Mouse (Mus musculus) bone marrow macrophage, adult 2 months (primary cell): ENCODE data around the gene Lemd1.

Source experiments
- CTCF ChIP-seq: IDR thresholded peaks from 2 replicates; pipeline ENCODE4 v1.5.1; 2012; ENCODE audit warnings: low read depth, mild to moderate bottlenecking, low read length, moderate library complexity
- POLR2A ChIP-seq: IDR thresholded peaks from 2 replicates; pipeline ENCODE4 v1.6.1; 2012; ENCODE audit warnings: mild to moderate bottlenecking, low read depth, low read length, borderline replicate concordance

DNA sequence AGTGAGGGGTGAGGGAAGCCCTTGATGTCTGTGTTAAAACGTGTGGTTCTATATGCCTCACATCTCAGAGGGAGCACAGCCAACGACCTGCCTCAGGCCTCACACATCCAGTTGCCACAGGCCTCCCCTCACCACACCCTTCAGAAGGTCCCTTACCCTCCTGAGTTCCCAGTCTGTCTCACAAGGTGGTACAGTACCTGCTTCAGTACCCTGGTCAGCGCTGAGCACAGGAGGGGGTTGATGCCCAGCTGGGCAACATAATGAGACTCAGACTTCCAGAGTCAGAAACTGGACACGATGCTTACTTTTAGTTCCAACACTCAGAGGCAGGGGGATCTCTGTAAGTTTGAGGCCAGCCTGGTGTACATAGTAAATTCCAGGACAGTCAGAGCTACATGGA is 115.6 kb downstream of the Lemd1 start:
- TF ChIP-seq CTCF (no peak), POLR2A (no peak)
